Comparison of ENCODE assay signal across 16 mouse cellular contexts in the genomic region with DNA sequence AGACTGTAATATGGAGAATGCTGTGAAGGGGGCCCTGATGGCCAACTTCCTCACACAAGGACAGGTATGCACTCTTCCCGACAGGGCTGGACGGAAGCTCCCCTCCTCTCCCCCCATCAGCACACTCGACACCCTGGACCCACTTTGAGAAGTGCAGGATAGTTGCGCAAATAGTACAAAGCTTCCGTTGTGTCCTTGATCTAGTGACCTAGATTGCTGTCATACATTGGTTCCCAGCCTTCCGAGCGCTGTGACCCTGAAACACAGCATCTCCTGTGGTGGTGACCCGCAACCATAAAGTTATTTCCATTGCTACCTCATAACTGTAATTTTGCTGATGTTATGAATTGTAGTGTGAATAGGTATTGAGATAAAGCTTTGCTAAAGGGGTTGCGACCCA.
"Had no signal": no experiment of that assay in that cellular context is flagged by ENCODE, and none has a peak within 500 bp of the region (broad histone marks: within the 10 kb centered on the region; RNA-seq: fewer than 3 reads in every experiment).

No protein-coding gene starts in this region.

- H3K4me2 ChIP-seq: neural tube, embryonic 13.5 days; neural tube, embryonic 15.5 days; stomach, embryonic 15.5 days had no signal

- DNase-seq: retina, postnatal 1 day; right cerebral cortex, adult 18-20 months; right cerebral cortex, postnatal 14 days; right cerebral cortex, postnatal 25 days; right cerebral cortex, postnatal 4 days; spleen, adult 18-20 months; thymus, adult 18-20 months; thymus, adult 2 months; thymus, postnatal 14 days; thymus, postnatal 25 days; thymus, postnatal 36 days; thymus, postnatal 4 days had no signal

- H3K9me3 ChIP-seq: neural tube, embryonic 13.5 days; neural tube, embryonic 15.5 days; stomach, embryonic 15.5 days had no signal

- H3K4me3 ChIP-seq: neural tube, embryonic 13.5 days; neural tube, embryonic 15.5 days; stomach, embryonic 15.5 days had no signal

- H3K27ac ChIP-seq: neural tube, embryonic 13.5 days; neural tube, embryonic 15.5 days; stomach, embryonic 15.5 days; stomach, postnatal 0 days had no signal

- H3K27me3 ChIP-seq: neural tube, embryonic 13.5 days; neural tube, embryonic 15.5 days; stomach, embryonic 15.5 days had no signal

- H3K9ac ChIP-seq: neural tube, embryonic 13.5 days; neural tube, embryonic 15.5 days; stomach, embryonic 15.5 days had no signal

- H3K4me1 ChIP-seq: neural tube, embryonic 13.5 days; neural tube, embryonic 15.5 days; stomach, embryonic 15.5 days had no signal
